Mouse (Mus musculus): ENCODE data around the gene Clec4a3. TPM values are rescaled to one million over a fixed set of nuclear protein-coding genes. Genes with fewer than 3 reads are reported as not detected.
"Not testable (repeated sequence)": the region's sequence is repeated elsewhere in the genome, so short reads cannot be mapped to it uniquely, and the experiment has no call there.

Clec4a3 gene
- total and polyA plus RNA-seq, 2 experiments from 2014 or later: 2.5 to 2.7 TPM

GRCm38 (mm10) chr6:122964562-122964961 is 12.2 kb downstream of the Clec4a3 start:
- Histone ChIP-seq H3K27ac (ENCODE audit: low read depth) (no peak overlapping the region), H3K27me3 (ENCODE audit: control insufficient read depth, insufficient read depth, low read length) (no peaks in the 10 kb centered on the region), H3K4me3 (ENCODE audit: low read depth, low read length) (no peak overlapping the region), H3K9ac (replicated peaks; ENCODE audit: low read depth, low read length) (no peak overlapping the region), H3K36me3 (replicated peaks; ENCODE audit: control insufficient read depth, insufficient read depth, low read length) (no peaks in the 10 kb centered on the region), H3K9me3 (replicated peaks; ENCODE audit: control insufficient read depth, low read length) (no peaks in the 10 kb centered on the region), H3K4me1 (ENCODE audit: control insufficient read depth, insufficient read depth) (no peaks in the 10 kb centered on the region), H3K4me2 (ENCODE audit: low read depth, low read length) (no peak overlapping the region)
- TF ChIP-seq EP300 (IDR thresholded peaks at IDR 0.05; ENCODE audit: low read depth) (no peak), CTCF (IDR thresholded peaks at IDR 0.05; ENCODE audit: low read depth) (no peak)
- 61% methylated on average over 2 of the region's 2 CpGs for WGBS
- DNase-seq (ENCODE audit: low spot score) (no peak), ATAC-seq (ENCODE audit: insufficient read depth, low read depth) (no peak)

- no peak overlapping the region for H3K4me3 ChIP-seq (ENCODE audit: low read depth, low read length)
- no peak overlapping the region for H3K27ac ChIP-seq (ENCODE audit: low read depth)
- no peak for ATAC-seq (ENCODE audit: insufficient read depth, low read depth)
- no peaks in the 10 kb centered on the region for H3K4me1 ChIP-seq (ENCODE audit: control insufficient read depth, insufficient read depth)
- no peaks in the 10 kb centered on the region for H3K36me3 ChIP-seq (replicated peaks; ENCODE audit: control insufficient read depth, insufficient read depth, low read length)
- no peak overlapping the region for H3K9ac ChIP-seq (replicated peaks; ENCODE audit: low read depth, low read length)
- WGBS: 71% methylated on average over 2 of the region's 2 CpGs
- TF ChIP-seq CTCF (IDR thresholded peaks at IDR 0.05; ENCODE audit: low read depth) (no peak), EP300 (IDR thresholded peaks at IDR 0.05; ENCODE audit: low read depth) (no peak)
- no peaks in the 10 kb centered on the region for H3K27me3 ChIP-seq (ENCODE audit: control insufficient read depth, insufficient read depth, low read length)
- H3K9me3 ChIP-seq (replicated peaks; ENCODE audit: control insufficient read depth, low read length): no peaks in the 10 kb centered on the region
- H3K4me2 ChIP-seq (ENCODE audit: low read depth, low read length): no peak overlapping the region
- no peak for DNase-seq (ENCODE audit: low spot score)
Observed at GRCm38 (mm10) chr6:122969048-122969447, 16.7 kb downstream of the Clec4a3 start.

- H3K4me3 ChIP-seq (ENCODE audit: low read depth, low read length): no peak within 1 kb of the TSS
- no peak for TF ChIP-seq CTCF (IDR thresholded peaks at IDR 0.05; ENCODE audit: low read depth)
- TF ChIP-seq EP300 (IDR thresholded peaks at IDR 0.05; ENCODE audit: low read depth): no peak
- H3K36me3 ChIP-seq (replicated peaks; ENCODE audit: control insufficient read depth, insufficient read depth, low read length): no peaks in the 10 kb centered on the region
- H3K4me2 ChIP-seq (ENCODE audit: low read depth, low read length): no peak within 1 kb of the TSS
- H3K4me1 ChIP-seq (ENCODE audit: control insufficient read depth, insufficient read depth): no peaks in the 10 kb centered on the region
- no peak for DNase-seq (ENCODE audit: low spot score)
- ATAC-seq (ENCODE audit: insufficient read depth, low read depth): no peak
- no peak within 1 kb of the TSS for H3K27ac ChIP-seq (ENCODE audit: low read depth)
- H3K9me3 ChIP-seq (replicated peaks; ENCODE audit: control insufficient read depth, low read length): peaks cover 19% of the 10 kb centered on the region; the same call in 1 of the 2 replicates
- 70% methylated on average over 6 of the region's 6 CpGs for WGBS
- no peak within 1 kb of the TSS for H3K9ac ChIP-seq (replicated peaks; ENCODE audit: low read depth, low read length)
- H3K27me3 ChIP-seq (ENCODE audit: control insufficient read depth, insufficient read depth, low read length): no peaks in the 10 kb centered on the region
Observed at GRCm38 (mm10) chr6:122989876-122990437, 37.6 kb downstream of the Clec4a3 start, which contains the start of gene Clec4a4. Gene Clec4a4, plus strand, starts transcription at chr6:122990367.

- DNase-seq (ENCODE audit: low spot score); H3K27me3 ChIP-seq (ENCODE audit: control insufficient read depth, insufficient read depth, low read length); H3K4me2 ChIP-seq (ENCODE audit: low read depth, low read length); ATAC-seq (ENCODE audit: insufficient read depth, low read depth); H3K4me3 ChIP-seq (ENCODE audit: low read depth, low read length); H3K9me3 ChIP-seq (replicated peaks; ENCODE audit: control insufficient read depth, low read length); H3K9ac ChIP-seq (replicated peaks; ENCODE audit: low read depth, low read length); H3K36me3 ChIP-seq (replicated peaks; ENCODE audit: control insufficient read depth, insufficient read depth, low read length); H3K27ac ChIP-seq (ENCODE audit: low read depth); H3K4me1 ChIP-seq (ENCODE audit: control insufficient read depth, insufficient read depth): not testable (repeated sequence)
- WGBS: 47% methylated on average over 2 of the region's 2 CpGs
Observed at GRCm38 (mm10) chr6:123004696-123005095, 52.4 kb downstream of the Clec4a3 start.

GRCm38 (mm10) chr6:123005591-123005990 is 53.3 kb downstream of the Clec4a3 start:
- no peaks in the 10 kb centered on the region for H3K36me3 ChIP-seq (replicated peaks; ENCODE audit: control insufficient read depth, insufficient read depth, low read length)
- no peak overlapping the region for H3K4me2 ChIP-seq (ENCODE audit: low read depth, low read length)
- no peak overlapping the region for H3K4me3 ChIP-seq (ENCODE audit: low read depth, low read length)
- 45% methylated on average over 1 of the region's 1 CpGs for WGBS
- ATAC-seq (ENCODE audit: insufficient read depth, low read depth): no peak
- DNase-seq (ENCODE audit: low spot score): no peak
- H3K4me1 ChIP-seq (ENCODE audit: control insufficient read depth, insufficient read depth): no peaks in the 10 kb centered on the region
- no peak overlapping the region for H3K27ac ChIP-seq (ENCODE audit: low read depth)
- no peak for TF ChIP-seq CTCF (IDR thresholded peaks at IDR 0.05; ENCODE audit: low read depth)
- no peak for TF ChIP-seq EP300 (IDR thresholded peaks at IDR 0.05; ENCODE audit: low read depth)
- no peak overlapping the region for H3K9ac ChIP-seq (replicated peaks; ENCODE audit: low read depth, low read length)
- no peaks in the 10 kb centered on the region for H3K27me3 ChIP-seq (ENCODE audit: control insufficient read depth, insufficient read depth, low read length)
- no peaks in the 10 kb centered on the region for H3K9me3 ChIP-seq (replicated peaks; ENCODE audit: control insufficient read depth, low read length)

Other genes with a start within 250 kb of the Clec4a3 start
- 0.73 and 1.3 TPM in 2 replicates for gene Nanog, start 245.0 kb upstream of the Clec4a3 start, total RNA-seq (2014; rRNA removed; ENCODE audit: low replicate concordance)
- 0.47 and 0.61 TPM in 2 replicates for gene Nanog, start 245.0 kb upstream of the Clec4a3 start, polyA plus RNA-seq (2015; fragmentation: Nextera tagmentation; extraction: Ambion mirVana)
- 21.4 and 21.6 TPM in 2 replicates for gene Slc2a3, start 150.9 kb upstream of the Clec4a3 start, total RNA-seq (2014; rRNA removed; ENCODE audit: low replicate concordance)
- 1.7 and 1.8 TPM in 2 replicates for gene Slc2a3, start 150.9 kb upstream of the Clec4a3 start, polyA plus RNA-seq (2015; fragmentation: Nextera tagmentation; extraction: Ambion mirVana)
- gene Foxj2, start 132.6 kb upstream of the Clec4a3 start, total RNA-seq (2014; rRNA removed; ENCODE audit: low replicate concordance): 17.8 TPM in 2 replicates
- gene Foxj2, start 132.6 kb upstream of the Clec4a3 start, polyA plus RNA-seq (2015; fragmentation: Nextera tagmentation; extraction: Ambion mirVana): 4.4 and 4.5 TPM in 2 replicates
- 0.46 and 2.9 TPM in 2 replicates for gene C3ar1, start 96.4 kb upstream of the Clec4a3 start, total RNA-seq (2014; rRNA removed; ENCODE audit: low replicate concordance)
- gene C3ar1, start 96.4 kb upstream of the Clec4a3 start, polyA plus RNA-seq (2015; fragmentation: Nextera tagmentation; extraction: Ambion mirVana): 2.3 and 2.4 TPM in 2 replicates
- 37.7 and 40.3 TPM in 2 replicates for gene Necap1, start 78.0 kb upstream of the Clec4a3 start, total RNA-seq (2014; rRNA removed; ENCODE audit: low replicate concordance)
- 35.9 and 37.0 TPM in 2 replicates for gene Necap1, start 78.0 kb upstream of the Clec4a3 start, polyA plus RNA-seq (2015; fragmentation: Nextera tagmentation; extraction: Ambion mirVana)
- 0.54 TPM in 1 of 2 replicates, not detected in the other for gene Clec4a1, start 30.7 kb upstream of the Clec4a3 start, total RNA-seq (2014; rRNA removed; ENCODE audit: low replicate concordance)
- gene Clec4a1, start 30.7 kb upstream of the Clec4a3 start, polyA plus RNA-seq (2015; fragmentation: Nextera tagmentation; extraction: Ambion mirVana): 1.8 and 2.0 TPM in 2 replicates
- not detected in 2 replicates for gene Clec4a4, start 37.9 kb downstream of the Clec4a3 start, total RNA-seq (2014; rRNA removed; ENCODE audit: low replicate concordance)
- not detected in 2 replicates for gene Clec4a4, start 37.9 kb downstream of the Clec4a3 start, polyA plus RNA-seq (2015; fragmentation: Nextera tagmentation; extraction: Ambion mirVana)
- not detected in 2 replicates for gene Clec4b1, start 97.4 kb downstream of the Clec4a3 start, total RNA-seq (2014; rRNA removed; ENCODE audit: low replicate concordance)
- not detected in 2 replicates for gene Clec4b1, start 97.4 kb downstream of the Clec4a3 start, polyA plus RNA-seq (2015; fragmentation: Nextera tagmentation; extraction: Ambion mirVana)
- 0.35 and 0.38 TPM in 2 replicates for gene Clec4a2, start 153.9 kb downstream of the Clec4a3 start, total RNA-seq (2014; rRNA removed; ENCODE audit: low replicate concordance)
- 2.6 and 2.7 TPM in 2 replicates for gene Clec4a2, start 153.9 kb downstream of the Clec4a3 start, polyA plus RNA-seq (2015; fragmentation: Nextera tagmentation; extraction: Ambion mirVana)
- gene Clec4b2, start 220.4 kb downstream of the Clec4a3 start, total RNA-seq (2014; rRNA removed; ENCODE audit: low replicate concordance): not detected in 2 replicates
- not detected in 2 replicates for gene Clec4b2, start 220.4 kb downstream of the Clec4a3 start, polyA plus RNA-seq (2015; fragmentation: Nextera tagmentation; extraction: Ambion mirVana)